Mouse (Mus musculus) A20 (cell line): ENCODE results near the gene Slc41a3.

Experiments used
- DNase-seq: peaks from one replicate; pipeline ENCODE4 v3.0.0-alpha.2; 2011; ENCODE audit warnings: low read depth, low spot score

Slc41a3 gene

DNA sequence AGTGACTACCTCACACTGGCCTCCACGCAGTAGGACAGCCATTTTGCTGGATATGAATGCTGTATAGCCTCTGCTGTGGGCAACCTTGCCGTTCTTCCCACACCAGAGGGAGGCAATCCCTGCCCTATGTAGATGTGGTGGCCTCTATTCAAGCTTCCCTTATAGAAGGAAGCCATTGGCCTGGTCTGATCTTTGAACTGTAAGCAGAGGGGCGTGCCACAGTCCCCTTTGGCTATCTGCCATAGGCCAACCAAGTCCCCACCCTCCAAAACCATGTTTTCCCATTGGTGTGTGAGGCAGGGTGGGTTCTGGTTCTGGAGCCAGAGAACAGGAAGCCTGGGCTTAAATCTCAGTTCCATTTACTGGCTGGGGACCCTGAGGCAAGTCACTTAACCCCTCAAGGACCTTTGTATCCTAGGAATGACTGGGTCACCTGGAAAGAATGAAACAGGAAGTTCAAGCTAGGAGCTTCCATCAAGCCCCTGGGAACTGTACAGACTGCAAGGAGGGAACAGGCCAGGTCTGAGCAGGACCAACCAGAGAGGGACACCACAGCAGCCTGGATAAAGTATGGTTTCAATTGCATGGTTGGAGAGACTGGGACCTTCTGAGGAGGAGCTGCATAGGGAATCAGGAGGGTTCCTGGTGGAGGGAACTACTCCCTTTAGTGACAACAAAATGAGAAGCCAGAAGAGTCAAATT, 79.5 kb downstream of the Slc41a3 start:
- DNase-seq = no peak

DNA sequence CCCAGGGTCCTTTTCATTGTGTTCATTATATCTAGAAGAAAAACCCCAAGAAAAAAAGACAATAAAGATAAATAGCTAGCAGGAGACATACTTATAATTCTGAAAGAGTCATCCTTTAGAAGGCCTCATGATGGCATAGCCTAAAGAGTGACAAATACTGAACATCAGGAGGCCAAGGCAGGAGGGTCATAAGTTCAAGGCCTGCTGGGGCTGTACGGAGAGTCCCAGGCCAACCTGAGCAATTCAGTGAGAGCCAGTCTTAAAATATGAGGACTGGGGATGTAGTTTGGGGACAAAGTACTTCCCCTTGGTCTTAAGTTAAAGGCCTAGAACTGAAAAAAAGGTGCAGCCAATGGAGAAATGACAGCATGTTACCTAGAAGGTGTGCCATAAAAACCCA, 82.3 kb downstream of the Slc41a3 start:
- no peak for DNase-seq

DNA sequence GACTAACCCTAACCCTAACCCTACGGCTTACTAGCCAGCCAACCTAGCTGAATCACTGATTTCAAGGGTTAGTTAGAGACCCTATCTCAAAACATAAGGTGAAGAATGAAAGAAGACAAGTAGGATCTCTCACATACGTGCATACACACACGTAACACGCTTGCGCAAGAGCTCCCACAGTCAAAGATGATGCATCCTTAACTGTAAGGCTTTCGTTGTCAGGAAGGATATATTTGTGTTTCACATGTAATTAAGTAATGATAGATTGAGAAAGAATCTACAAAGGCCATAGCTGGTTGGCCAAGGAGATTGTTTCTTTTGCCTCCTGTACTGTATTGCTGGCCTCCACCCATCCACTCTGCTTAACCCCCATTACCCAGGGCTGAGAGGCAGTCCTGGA, 83.5 kb downstream of the Slc41a3 start:
- no peak for DNase-seq

DNA sequence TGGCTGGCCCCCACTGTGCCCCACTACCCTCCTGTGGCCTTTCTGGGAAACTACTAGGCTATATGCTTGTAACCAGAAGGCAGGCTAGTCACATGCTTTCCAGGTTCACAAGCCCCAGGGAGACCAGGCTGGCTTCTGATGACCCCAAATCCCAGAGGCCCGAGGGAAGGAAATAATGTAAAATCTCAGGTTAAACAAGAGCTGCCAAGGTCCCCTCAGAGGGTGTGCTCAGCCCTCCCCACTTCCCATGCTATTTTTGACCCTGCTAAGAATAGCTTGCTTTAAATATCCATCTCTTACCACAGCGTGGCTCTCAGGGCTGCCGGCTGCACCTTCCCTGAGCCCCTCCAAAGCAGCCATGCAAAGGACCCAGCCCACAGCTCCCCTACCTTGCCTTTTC, 84.2 kb downstream of the Slc41a3 start:
- DNase-seq = no peak

DNA sequence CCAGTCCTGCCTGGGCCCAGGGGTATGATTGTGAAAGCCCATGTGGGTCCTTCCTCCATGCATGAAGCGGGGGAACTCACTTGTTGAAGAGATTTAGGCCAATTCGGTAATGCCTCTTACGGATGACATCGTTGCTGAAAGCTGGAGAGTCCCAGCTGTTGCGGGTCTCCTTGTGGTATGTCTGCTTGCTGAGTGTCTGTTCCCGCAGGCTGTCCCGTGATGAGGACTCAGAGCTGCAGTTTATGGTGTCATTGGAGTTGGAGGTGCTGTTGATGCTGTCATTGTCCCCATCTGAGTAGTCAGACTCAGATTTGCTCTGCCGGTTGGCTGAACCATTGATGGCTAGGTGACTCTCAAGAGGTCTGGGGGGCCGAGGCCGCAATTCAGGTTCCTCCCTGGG, 85.0 kb downstream of the Slc41a3 start:
- DNase-seq = no peak

DNA sequence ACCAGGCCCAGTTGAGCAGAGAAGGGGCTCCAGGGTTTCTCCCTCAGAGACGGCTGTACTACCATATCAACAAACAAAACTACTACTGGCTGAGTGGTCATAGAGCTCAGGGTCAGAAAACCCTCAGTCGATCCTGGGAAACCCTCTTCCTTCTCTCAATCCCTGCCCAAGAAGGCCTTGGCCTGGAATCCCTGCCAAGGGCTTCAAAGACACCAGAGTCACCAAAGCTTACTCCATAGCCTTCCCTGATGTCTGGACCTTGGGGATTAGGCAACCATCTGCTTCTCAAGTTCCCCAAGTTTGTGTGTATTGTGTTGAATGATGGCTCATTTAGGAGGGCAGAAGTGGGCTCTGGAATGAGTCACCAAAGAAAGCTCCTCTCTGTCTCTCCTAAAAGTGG, 87.4 kb downstream of the Slc41a3 start:
- no peak for DNase-seq

DNA sequence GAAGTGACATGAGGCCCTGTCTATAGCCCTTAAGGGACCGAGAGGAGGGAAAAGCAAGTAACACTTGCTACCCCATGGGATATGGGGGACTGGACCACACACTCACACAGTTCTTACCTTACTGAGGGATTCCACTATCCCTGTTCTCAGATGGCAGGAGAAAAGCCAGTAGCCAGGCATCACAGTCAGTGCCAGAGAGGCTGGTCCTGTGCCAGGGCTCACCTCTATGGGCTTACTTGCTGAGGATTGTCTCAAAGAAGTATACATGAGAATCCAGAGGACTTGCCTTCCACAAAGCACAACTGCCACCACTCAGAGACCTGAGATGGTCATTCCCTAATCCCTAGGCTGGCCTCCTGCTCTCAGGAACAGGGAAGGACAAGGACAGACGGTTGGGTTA, 87.9 kb downstream of the Slc41a3 start:
- DNase-seq = no peak

DNA sequence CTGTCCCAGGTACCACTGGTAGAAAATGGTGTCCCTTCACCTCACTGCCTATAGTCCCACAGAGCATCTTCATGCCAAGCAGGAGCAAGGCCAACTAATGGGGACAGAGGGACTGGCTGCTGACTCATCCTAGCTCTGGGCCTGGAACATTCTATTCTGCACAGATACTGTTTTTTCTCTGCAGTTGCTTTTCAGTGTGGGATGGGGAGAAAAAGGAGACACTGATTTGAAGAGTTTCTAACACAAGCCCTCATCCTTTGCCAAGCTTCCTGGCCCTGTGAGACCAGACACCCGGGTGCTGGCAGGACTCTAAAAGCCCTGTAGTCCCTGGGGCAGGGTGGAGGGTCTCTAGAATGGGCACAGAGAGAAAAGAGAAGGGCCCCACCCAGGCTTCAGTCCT, 91.2 kb downstream of the Slc41a3 start:
- no peak for DNase-seq
